Mouse (Mus musculus): ENCODE measurements at regions not wholly inside any gene's neighbourhood (a gene's known extent, or its start where the extent isn't known, plus 50 kb on each side); places are given as distances from the start of the nearest gene placed in this dataset.

- Histone ChIP-seq H3K36me3 (no peaks in the 10 kb centered on the region), H3K4me2 (no peak overlapping the region), H3K4me1 (no peaks in the 10 kb centered on the region), H3K4me3 (no peak overlapping the region), H3K9me3 (replicated peaks) (no peaks in the 10 kb centered on the region), H3K27ac (no peak overlapping the region), H3K27me3 (replicated peaks) (no peaks in the 10 kb centered on the region; the same call in 1 of the 2 replicates), H3K9ac (no peak overlapping the region)
- WGBS (ENCODE audit: insufficient replicate concordance) = 53% methylated on average over 6 of the region's 6 CpGs
- no peak for ATAC-seq
Observed at GRCm38 (mm10) chr7:135767493-135767892, 51.3 kb upstream of the Mki67 start.

- H3K4me3 ChIP-seq = no peak overlapping the region
- H3K4me1 ChIP-seq = no peaks in the 10 kb centered on the region
- no peak overlapping the region for H3K9ac ChIP-seq
- H3K36me3 ChIP-seq = no peaks in the 10 kb centered on the region
- 79% methylated on average over 11 of the region's 11 CpGs for WGBS (ENCODE audit: insufficient replicate concordance)
- no peak for ATAC-seq
- H3K27me3 ChIP-seq (replicated peaks) = no peaks in the 10 kb centered on the region; the same call in 1 of the 2 replicates
- no peaks in the 10 kb centered on the region for H3K9me3 ChIP-seq (replicated peaks)
- H3K27ac ChIP-seq = no peak overlapping the region
- H3K4me2 ChIP-seq = no peak overlapping the region
Observed at GRCm38 (mm10) chr7:135768064-135768463, 51.9 kb upstream of the Mki67 start.

- Histone ChIP-seq H3K9me3 (replicated peaks) (no peaks in the 10 kb centered on the region), H3K4me3 (no peak overlapping the region), H3K36me3 (no peaks in the 10 kb centered on the region), H3K4me1 (no peaks in the 10 kb centered on the region), H3K9ac (no peak overlapping the region), H3K27ac (no peak overlapping the region), H3K27me3 (replicated peaks) (no peaks in the 10 kb centered on the region; the same call in 1 of the 2 replicates), H3K4me2 (no peak overlapping the region)
- ATAC-seq = no peak
- WGBS (ENCODE audit: insufficient replicate concordance) = 6% methylated on average over 3 of the region's 3 CpGs
Observed at GRCm38 (mm10) chr7:135768592-135768991, 52.4 kb upstream of the Mki67 start.

- no peak overlapping the region for H3K9ac ChIP-seq
- no peak overlapping the region for H3K4me3 ChIP-seq
- H3K4me1 ChIP-seq = no peaks in the 10 kb centered on the region
- H3K27ac ChIP-seq = no peak overlapping the region
- no peaks in the 10 kb centered on the region for H3K9me3 ChIP-seq (replicated peaks)
- ATAC-seq = no peak
- no peaks in the 10 kb centered on the region for H3K27me3 ChIP-seq (replicated peaks)
- no peaks in the 10 kb centered on the region for H3K36me3 ChIP-seq
- no peak overlapping the region for H3K4me2 ChIP-seq
- 72% methylated on average over 21 of the region's 21 CpGs for WGBS (ENCODE audit: insufficient replicate concordance)
Observed at GRCm38 (mm10) chr7:135769082-135769673, 53.0 kb upstream of the Mki67 start.

GRCm38 (mm10) chr7:135770051-135770450 is 53.9 kb upstream of the Mki67 start:
- 45% methylated on average over 6 of the region's 6 CpGs for WGBS (ENCODE audit: insufficient replicate concordance)

DNA sequence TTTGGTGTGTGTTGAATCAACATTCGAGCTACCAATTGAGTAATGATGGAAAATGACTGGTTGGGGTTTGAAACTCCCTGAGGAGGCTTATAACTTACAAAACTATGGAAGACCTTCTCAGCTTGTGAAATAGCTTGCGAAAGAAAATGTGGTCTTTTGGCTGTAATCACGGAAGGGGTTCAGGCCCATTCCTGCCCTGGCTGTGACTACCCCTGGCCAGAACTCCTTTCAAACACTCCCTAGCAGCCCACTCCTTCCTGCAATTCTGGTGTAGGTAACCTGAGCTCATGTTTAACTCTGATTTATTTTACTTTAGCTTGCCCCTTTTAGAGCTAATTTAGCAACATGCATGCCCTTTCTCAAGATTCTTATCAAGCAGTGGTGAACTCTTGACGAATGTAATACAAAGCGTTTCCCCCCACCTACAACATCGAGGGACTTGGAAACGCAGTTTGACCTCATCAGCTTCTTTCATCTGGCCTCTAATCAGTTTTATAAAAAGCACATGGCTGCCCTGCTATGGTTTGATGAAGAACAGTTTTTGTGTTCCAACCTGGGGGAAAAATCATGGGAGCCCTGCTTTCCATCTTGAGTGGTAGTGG is 59.8 kb upstream of the Mki67 start:
- H3K4me1 ChIP-seq = no peaks in the 10 kb centered on the region
- no peaks in the 10 kb centered on the region for H3K36me3 ChIP-seq
- H3K4me2 ChIP-seq = no peak overlapping the region
- H3K9me3 ChIP-seq (replicated peaks) = no peaks in the 10 kb centered on the region
- no peak overlapping the region for H3K27ac ChIP-seq
- no peaks in the 10 kb centered on the region for H3K27me3 ChIP-seq (replicated peaks)
- H3K4me3 ChIP-seq = no peak overlapping the region
- no peak overlapping the region for H3K9ac ChIP-seq
- 62% methylated on average over 7 of the region's 7 CpGs for WGBS (ENCODE audit: insufficient replicate concordance)
- no peak for ATAC-seq

More at GRCm38 (mm10) chr7:135770051-135770450, 53.9 kb upstream of the Mki67 start:
- H3K27me3 ChIP-seq (replicated peaks) = no peaks in the 10 kb centered on the region
- H3K27ac ChIP-seq = no peak overlapping the region
- no peak overlapping the region for H3K9ac ChIP-seq
- no peaks in the 10 kb centered on the region for H3K4me1 ChIP-seq
- H3K4me3 ChIP-seq = no peak overlapping the region
- 0 out of 2 replicates have a peak, but pooled peaks have one; percentile 27 for ATAC-seq
- no peaks in the 10 kb centered on the region for H3K36me3 ChIP-seq
- no peak overlapping the region for H3K4me2 ChIP-seq
- H3K9me3 ChIP-seq (replicated peaks) = no peaks in the 10 kb centered on the region

DNA sequence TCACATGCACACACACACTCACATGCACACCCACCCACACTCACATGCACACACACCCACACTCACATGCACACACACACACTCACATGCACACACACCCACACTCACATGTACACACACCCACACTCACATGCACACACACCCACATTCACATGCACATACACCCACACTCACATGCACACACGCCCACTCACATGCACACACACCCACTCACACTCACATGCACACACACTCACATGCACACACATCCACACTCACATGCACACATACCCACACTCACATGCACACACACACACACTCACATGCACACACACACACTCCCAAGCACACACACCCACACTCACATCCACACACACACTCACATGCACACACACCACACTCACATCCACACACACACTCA is 74.0 kb upstream of the Mki67 start:
- no peak for ATAC-seq
- no peak overlapping the region for H3K4me2 ChIP-seq
- no peaks in the 10 kb centered on the region for H3K9me3 ChIP-seq (replicated peaks)
- no peak overlapping the region for H3K9ac ChIP-seq
- H3K4me3 ChIP-seq = no peak overlapping the region
- peaks cover 21% of the 10 kb centered on the region for H3K4me1 ChIP-seq
- no peak overlapping the region for H3K27ac ChIP-seq
- 60% methylated on average over 1 of the region's 1 CpGs for WGBS (ENCODE audit: insufficient replicate concordance)
- no peaks in the 10 kb centered on the region for H3K36me3 ChIP-seq
- H3K27me3 ChIP-seq (replicated peaks) = peaks cover 15% of the 10 kb centered on the region

- ATAC-seq = peak; percentile 54
- H3K27ac ChIP-seq = no peak overlapping the region
- 0% methylated on average over 3 of the region's 3 CpGs for WGBS (ENCODE audit: insufficient replicate concordance)
Observed at GRCm38 (mm10) chr7:135790978-135791377, 74.8 kb upstream of the Mki67 start.

GRCm38 (mm10) chr7:135791953-135792690 is 76.0 kb upstream of the Mki67 start:
- Histone ChIP-seq H3K27me3 (replicated peaks) (peaks cover 32% of the 10 kb centered on the region), H3K9ac (no peak overlapping the region), H3K4me1 (peaks cover 21% of the 10 kb centered on the region), H3K9me3 (replicated peaks) (no peaks in the 10 kb centered on the region), H3K36me3 (no peaks in the 10 kb centered on the region), H3K4me2 (no peak overlapping the region), H3K4me3 (no peak overlapping the region), H3K27ac (no peak overlapping the region)
- peak; percentile 36; the same call in 1 of the 2 replicates for ATAC-seq
- 61% methylated on average over 6 of the region's 6 CpGs for WGBS (ENCODE audit: insufficient replicate concordance)

More at GRCm38 (mm10) chr7:135790978-135791377, 74.8 kb upstream of the Mki67 start:
- Histone ChIP-seq H3K4me1 (peaks cover 21% of the 10 kb centered on the region), H3K36me3 (no peaks in the 10 kb centered on the region), H3K9me3 (replicated peaks) (no peaks in the 10 kb centered on the region), H3K4me2 (no peak overlapping the region), H3K9ac (no peak overlapping the region), H3K27me3 (replicated peaks) (peaks cover 24% of the 10 kb centered on the region), H3K4me3 (no peak overlapping the region)

DNA sequence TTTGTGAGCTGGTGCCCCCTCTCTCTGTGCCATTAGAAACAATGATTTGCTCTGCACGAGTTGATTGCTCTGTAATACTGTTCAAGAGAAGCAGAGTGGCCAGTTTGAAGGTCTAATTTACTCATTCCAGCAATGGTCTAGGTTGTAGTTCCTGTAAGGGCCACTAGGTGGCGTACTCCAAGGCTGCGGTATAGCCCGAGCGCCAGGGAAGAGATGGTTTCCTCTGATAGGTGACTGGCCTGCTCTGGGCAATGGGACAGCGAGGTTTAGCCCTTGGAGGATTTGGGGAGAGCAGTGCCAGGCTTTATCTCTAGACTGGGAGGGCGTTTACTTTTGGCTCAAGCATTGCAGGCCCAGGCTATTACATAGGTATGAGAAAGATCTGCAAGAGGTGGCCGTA is 76.8 kb upstream of the Mki67 start:
- WGBS (ENCODE audit: insufficient replicate concordance) = 23% methylated on average over 8 of the region's 8 CpGs
- Histone ChIP-seq H3K27me3 (replicated peaks) (peaks cover 38% of the 10 kb centered on the region), H3K4me3 (no peak overlapping the region), H3K4me1 (peaks cover 21% of the 10 kb centered on the region), H3K9me3 (replicated peaks) (no peaks in the 10 kb centered on the region), H3K36me3 (no peaks in the 10 kb centered on the region), H3K27ac (no peak overlapping the region), H3K9ac (no peak overlapping the region), H3K4me2 (no peak overlapping the region)
- ATAC-seq = peak; percentile 86

DNA sequence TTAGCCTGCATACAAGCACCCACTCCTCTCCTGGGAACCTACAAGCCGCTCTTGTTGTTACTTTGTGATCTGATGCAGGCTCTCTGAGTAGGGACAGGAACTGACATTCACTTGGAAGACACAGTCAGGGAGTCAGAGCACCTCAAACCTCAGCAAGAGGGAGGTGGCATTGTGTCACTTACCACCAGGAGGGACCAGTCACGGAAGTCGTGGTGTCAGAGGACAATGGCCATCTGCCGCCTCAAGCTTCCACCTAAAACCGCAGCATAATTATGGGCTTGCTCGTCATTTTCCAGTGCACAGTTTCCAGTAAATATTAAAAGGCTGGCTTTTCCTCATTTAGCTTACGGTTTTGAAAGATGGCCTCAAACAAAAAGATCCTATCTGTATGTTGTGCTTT is 78.1 kb upstream of the Mki67 start:
- no peak overlapping the region for H3K4me3 ChIP-seq
- no peaks in the 10 kb centered on the region for H3K9me3 ChIP-seq (replicated peaks)
- H3K27me3 ChIP-seq (replicated peaks) = peaks cover 38% of the 10 kb centered on the region
- peaks cover 21% of the 10 kb centered on the region for H3K4me1 ChIP-seq
- no peak overlapping the region for H3K9ac ChIP-seq
- no peak for ATAC-seq
- H3K27ac ChIP-seq = no peak overlapping the region
- 19% methylated on average over 7 of the region's 7 CpGs for WGBS (ENCODE audit: insufficient replicate concordance)
- no peaks in the 10 kb centered on the region for H3K36me3 ChIP-seq
- H3K4me2 ChIP-seq = no peak overlapping the region

GRCm38 (mm10) chr7:135794679-135795078 is 78.5 kb upstream of the Mki67 start:
- Histone ChIP-seq H3K9ac (no peak overlapping the region), H3K4me1 (peaks cover 21% of the 10 kb centered on the region), H3K4me3 (no peak overlapping the region), H3K36me3 (no peaks in the 10 kb centered on the region), H3K4me2 (no peak overlapping the region), H3K9me3 (replicated peaks) (no peaks in the 10 kb centered on the region), H3K27me3 (replicated peaks) (peaks cover 38% of the 10 kb centered on the region), H3K27ac (no peak overlapping the region)
- ATAC-seq = no peak
- WGBS (ENCODE audit: insufficient replicate concordance) = 44% methylated on average over 2 of the region's 2 CpGs

Measured in liver, embryonic 12.5 days (tissue).